In the genomic region with DNA sequence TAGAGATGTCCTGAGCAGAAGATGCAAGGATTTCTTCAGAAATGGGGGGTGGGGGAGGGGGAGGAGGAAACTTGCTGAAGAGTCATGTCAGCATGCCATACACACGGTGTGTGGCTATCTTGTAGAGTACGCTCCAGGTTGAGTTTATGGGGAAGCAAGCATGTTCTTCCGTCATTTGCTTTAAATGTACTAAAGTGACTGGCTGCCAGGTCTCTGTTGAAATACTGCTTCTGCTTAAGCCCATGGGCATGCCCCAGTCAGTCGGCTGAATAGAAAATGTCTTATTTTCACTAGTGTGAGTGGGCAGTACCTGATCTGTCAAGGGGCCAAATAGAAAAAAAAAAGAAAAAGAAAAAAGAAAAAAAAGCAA, we compare ENCODE assay signal across 25 mouse cellular contexts.
DNase-seq lines count a peak whose midpoint lies in the region; ATAC-seq and TF ChIP-seq lines count a peak whose summit lies in the region.
"Had no signal": no experiment of that assay in that cellular context is flagged by ENCODE, and none has a peak within 500 bp of the region (broad histone marks: within the 10 kb centered on the region; RNA-seq: fewer than 3 reads in every experiment).

No protein-coding gene starts in this region.

- H3K4me3 ChIP-seq in kidney, postnatal 0 days (replicated peaks; ENCODE audit: low read depth, low read length) = no peak overlapping the region
- H3K4me3 ChIP-seq in heart, embryonic 10.5 days = no peak overlapping the region
- H3K4me3 ChIP-seq: forebrain, embryonic 10.5 days; heart, embryonic 12.5 days; intestine, embryonic 15.5 days; liver, embryonic 12.5 days; lung, embryonic 15.5 days; neural tube, embryonic 12.5 days had no signal

- 0 out of 2 replicates have a peak, but pooled peaks cover 9% of the 10 kb centered on the region for H3K4me1 ChIP-seq in kidney, postnatal 0 days (replicated peaks; ENCODE audit: insufficient read depth, low read length)
- H3K4me1 ChIP-seq in heart, embryonic 10.5 days = no peaks in the 10 kb centered on the region
- H3K4me1 ChIP-seq: heart, embryonic 12.5 days; intestine, embryonic 15.5 days; liver, embryonic 12.5 days; lung, embryonic 15.5 days; neural tube, embryonic 12.5 days had no signal

- no peak for TF ChIP-seq CTCF in kidney, postnatal 0 days (IDR thresholded peaks at IDR 0.05; ENCODE audit: low read depth)

- H3K27me3 ChIP-seq in kidney, postnatal 0 days (ENCODE audit: insufficient read depth, low read length) = no peaks in the 10 kb centered on the region
- no peaks in the 10 kb centered on the region for H3K27me3 ChIP-seq in heart, embryonic 10.5 days (ENCODE audit: insufficient read depth, poor library complexity, severe bottlenecking)
- H3K27me3 ChIP-seq: heart, embryonic 12.5 days; intestine, embryonic 15.5 days; liver, embryonic 12.5 days; lung, embryonic 15.5 days; neural tube, embryonic 12.5 days had no signal

- peak overlapping the region; percentile 41 for H3K4me2 ChIP-seq in kidney, postnatal 0 days (ENCODE audit: low read length)
- H3K4me2 ChIP-seq: heart, embryonic 12.5 days; intestine, embryonic 15.5 days; liver, embryonic 12.5 days; lung, embryonic 15.5 days; neural tube, embryonic 12.5 days had no signal

- 29% methylated on average over 4 of the region's 4 CpGs for WGBS in kidney, postnatal 0 days
- WGBS in heart, embryonic 10.5 days = 74% methylated on average over 4 of the region's 4 CpGs

- no peak overlapping the region for H3K27ac ChIP-seq in kidney, postnatal 0 days
- H3K27ac ChIP-seq in heart, embryonic 10.5 days = no peak overlapping the region
- H3K27ac ChIP-seq: forebrain, embryonic 10.5 days; intestine, embryonic 15.5 days; liver, embryonic 12.5 days; lung, embryonic 15.5 days; neural tube, embryonic 12.5 days had no signal

- no peaks in the 10 kb centered on the region for H3K36me3 ChIP-seq in kidney, postnatal 0 days (ENCODE audit: insufficient read depth, low read length)
- no peaks in the 10 kb centered on the region for H3K36me3 ChIP-seq in heart, embryonic 10.5 days
- H3K36me3 ChIP-seq: forebrain, embryonic 10.5 days; G1E; heart, embryonic 12.5 days; intestine, embryonic 15.5 days; liver, embryonic 12.5 days; lung, embryonic 15.5 days; neural tube, embryonic 12.5 days had no signal

- no peak for ATAC-seq in kidney, postnatal 0 days (replicated peaks; ENCODE audit: low FRiP score, low read depth)
- peak; percentile 29 for ATAC-seq in common myeloid progenitor, adult 5-6 weeks (replicated peaks; ENCODE audit: low read depth, poor library complexity, severe bottlenecking)
- ATAC-seq in megakaryocyte, adult 5-6 weeks (ENCODE audit: poor library complexity, severe bottlenecking) = 0 out of 2 replicates have a peak, but pooled peaks have one; percentile 15
- ATAC-seq: activated CD4-positive, CD25-positive, alpha-beta regulatory T cell, adult 4 months; intestine, embryonic 15.5 days; liver, embryonic 12.5 days had no signal

- no peaks in the 10 kb centered on the region for H3K9me3 ChIP-seq in kidney, postnatal 0 days (replicated peaks; ENCODE audit: low read length)
- no peaks in the 10 kb centered on the region for H3K9me3 ChIP-seq in heart, embryonic 10.5 days
- H3K9me3 ChIP-seq: forebrain, embryonic 10.5 days; heart, embryonic 12.5 days; intestine, embryonic 15.5 days; liver, embryonic 12.5 days; lung, embryonic 15.5 days; neural tube, embryonic 12.5 days had no signal

- H3K9ac ChIP-seq in kidney, postnatal 0 days (ENCODE audit: low read depth, low read length) = no peak overlapping the region
- H3K9ac ChIP-seq: heart, embryonic 12.5 days; intestine, embryonic 15.5 days; liver, embryonic 12.5 days; lung, embryonic 15.5 days; neural tube, embryonic 12.5 days had no signal

- peak; percentile 18 for DNase-seq in heart, adult 11 months
- no peak for DNase-seq in heart, adult 9 months (ENCODE audit: low spot score in 2 of 2)
- no peak for DNase-seq in kidney, postnatal 0 days (ENCODE audit: low spot score)
- no peak for DNase-seq in kidney, adult 11 months
- DNase-seq in frontal cortex, postnatal 36 days (ENCODE audit: low spot score in 2 of 2) = no peak
- no peak for DNase-seq in heart, embryonic 10.5 days (ENCODE audit: low spot score)
- DNase-seq: adrenal gland, postnatal 25 days; cerebellum, adult 11 months; cerebellum, postnatal 10 days; gastrocnemius, postnatal 25 days; heart, postnatal 14 days; kidney, postnatal 14 days; lung, postnatal 4 days; spleen, adult 18-20 months; thymus, postnatal 25 days had no signal
